Mouse (Mus musculus): ENCODE results near the gene Masp1.

Masp1 gene

GRCm38 (mm10) chr16:23463671-23464347 is 56.8 kb downstream of the Masp1 start:
- no peak for DNase-seq (ENCODE audit: low read depth, low spot score)

GRCm38 (mm10) chr16:23458906-23459588 is 61.6 kb downstream of the Masp1 start:
- DNase-seq (ENCODE audit: low read depth, low spot score), result no peak

GRCm38 (mm10) chr16:23457338-23457737 is 63.3 kb downstream of the Masp1 start:
- DNase-seq (ENCODE audit: low read depth, low spot score), result peak; percentile 12

GRCm38 (mm10) chr16:23456534-23456933 is 64.1 kb downstream of the Masp1 start:
- DNase-seq (ENCODE audit: low read depth, low spot score), result no peak

GRCm38 (mm10) chr16:23454376-23454775 is 66.2 kb downstream of the Masp1 start:
- DNase-seq (ENCODE audit: low read depth, low spot score), result no peak

GRCm38 (mm10) chr16:23452476-23452875 is 68.1 kb downstream of the Masp1 start:
- DNase-seq (ENCODE audit: low read depth, low spot score), result peak; percentile 26

- no peak for DNase-seq (ENCODE audit: low read depth, low spot score)
These were observed 69.8 kb downstream of the Masp1 start for GRCm38 (mm10) chr16:23450816-23451215.

GRCm38 (mm10) chr16:23449946-23450345 is 70.7 kb downstream of the Masp1 start:
- no peak for DNase-seq (ENCODE audit: low read depth, low spot score)

GRCm38 (mm10) chr16:23444231-23444630 is 76.4 kb downstream of the Masp1 start:
- no peak for DNase-seq (ENCODE audit: low read depth, low spot score)

GRCm38 (mm10) chr16:23437404-23438166 is 83.0 kb downstream of the Masp1 start:
- DNase-seq (ENCODE audit: low read depth, low spot score), result peak; percentile 26

GRCm38 (mm10) chr16:23429991-23430390 is 90.6 kb downstream of the Masp1 start:
- no peak for DNase-seq (ENCODE audit: low read depth, low spot score)

GRCm38 (mm10) chr16:23428647-23429319 is 91.8 kb downstream of the Masp1 start, which contains the start of gene Rtp1:
TSS of gene Rtp1 (plus strand) at chr16:23429133.
- no peak for DNase-seq (ENCODE audit: low read depth, low spot score)

GRCm38 (mm10) chr16:23427701-23428100 is 92.9 kb downstream of the Masp1 start:
- no peak for DNase-seq (ENCODE audit: low read depth, low spot score)

GRCm38 (mm10) chr16:23423825-23424224 is 96.8 kb downstream of the Masp1 start:
- no peak for DNase-seq (ENCODE audit: low read depth, low spot score)

- DNase-seq (ENCODE audit: low read depth, low spot score), result no peak
These were observed 101.0 kb downstream of the Masp1 start for GRCm38 (mm10) chr16:23419565-23420085.

- no peak for DNase-seq (ENCODE audit: low read depth, low spot score)
These were observed 103.0 kb downstream of the Masp1 start for GRCm38 (mm10) chr16:23417456-23418240.

GRCm38 (mm10) chr16:23416657-23417293 is 103.8 kb downstream of the Masp1 start:
- DNase-seq (ENCODE audit: low read depth, low spot score), result no peak

- no peak for DNase-seq (ENCODE audit: low read depth, low spot score)
These were observed 104.4 kb downstream of the Masp1 start for GRCm38 (mm10) chr16:23416261-23416656.

GRCm38 (mm10) chr16:23412930-23413329 is 107.7 kb downstream of the Masp1 start:
- DNase-seq (ENCODE audit: low read depth, low spot score), result no peak
